18 mouse cellular contexts compared by ENCODE assay signal in the genomic region with DNA sequence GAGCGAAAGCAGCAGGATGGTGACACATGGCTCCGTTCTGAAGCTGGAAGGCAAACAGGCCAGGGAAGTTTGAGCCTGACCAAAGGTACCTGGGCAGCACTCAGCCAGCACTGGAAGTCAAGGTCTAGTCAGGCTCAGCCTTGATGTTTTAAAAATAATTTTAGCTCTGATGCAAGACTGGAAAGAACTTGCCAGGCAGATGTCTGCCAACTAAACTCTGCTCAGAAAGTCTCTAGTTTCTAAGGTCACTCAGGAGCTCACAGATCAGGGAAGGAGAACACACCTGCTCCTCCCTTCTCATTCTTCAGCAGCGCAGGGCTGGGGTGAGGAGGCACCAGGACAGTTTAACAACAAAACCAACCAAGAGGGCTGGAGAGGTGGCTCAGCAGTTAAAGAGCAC. TPM values are rescaled to one million over a fixed set of nuclear protein-coding genes. Genes with fewer than 3 reads are reported as not detected.
DNase-seq lines count a peak whose midpoint lies in the region; ATAC-seq and TF ChIP-seq lines count a peak whose summit lies in the region.
"Had no signal": no experiment of that assay in that cellular context is flagged by ENCODE, and none has a peak within 500 bp of the region (broad histone marks: within the 10 kb centered on the region; RNA-seq: fewer than 3 reads in every experiment).

No protein-coding gene starts in this region.

- no peak overlapping the region for H3K9ac ChIP-seq in kidney, embryonic 15.5 days
- H3K9ac ChIP-seq: embryonic facial prominence, embryonic 13.5 days; intestine, embryonic 15.5 days; liver, embryonic 14.5 days; midbrain, embryonic 12.5 days had no signal

- WGBS in kidney, adult 2 months: 52% methylated on average over 3 of the region's 3 CpGs
- 92% methylated on average over 3 of the region's 3 CpGs for WGBS in kidney, embryonic 15.5 days

- no peaks in the 10 kb centered on the region for H3K79me2 ChIP-seq in myocyte (ENCODE audit: control insufficient read depth, insufficient read depth)

- H3K27me3 ChIP-seq in kidney, adult 2 months (replicated peaks; ENCODE audit: control insufficient read depth, insufficient read depth, low read length): no peaks in the 10 kb centered on the region
- H3K27me3 ChIP-seq in kidney, embryonic 15.5 days: no peaks in the 10 kb centered on the region
- H3K27me3 ChIP-seq in myocyte (ENCODE audit: control insufficient read depth, insufficient read depth, insufficient read length): no peaks in the 10 kb centered on the region
- H3K27me3 ChIP-seq: embryonic facial prominence, embryonic 13.5 days; intestine, embryonic 15.5 days; Patski had no signal

- no peaks in the 10 kb centered on the region for H3K9me3 ChIP-seq in kidney, embryonic 15.5 days (replicated peaks)
- H3K9me3 ChIP-seq: embryonic facial prominence, embryonic 13.5 days; intestine, embryonic 15.5 days; midbrain, embryonic 12.5 days had no signal

- H3K27ac ChIP-seq in kidney, adult 2 months (ENCODE audit: insufficient read depth, low read depth, low read length): peak overlapping the region; percentile 79
- no peak overlapping the region for H3K27ac ChIP-seq in kidney, embryonic 15.5 days
- H3K27ac ChIP-seq: embryonic facial prominence, embryonic 13.5 days; intestine, embryonic 15.5 days; liver, embryonic 14.5 days; midbrain, embryonic 12.5 days had no signal

- no peak overlapping the region for H3K4me2 ChIP-seq in kidney, embryonic 15.5 days
- peak overlapping the region; percentile 13 for H3K4me2 ChIP-seq in myocyte (ENCODE audit: low read depth)
- H3K4me2 ChIP-seq: embryonic facial prominence, embryonic 13.5 days; intestine, embryonic 15.5 days; midbrain, embryonic 12.5 days had no signal

- H3ac ChIP-seq in myocyte (ENCODE audit: control insufficient read depth, insufficient read length): no peak overlapping the region

- peaks cover 23% of the 10 kb centered on the region for H3K4me1 ChIP-seq in kidney, adult 2 months (ENCODE audit: control insufficient read depth, insufficient read depth, low read length)
- H3K4me1 ChIP-seq in kidney, embryonic 15.5 days: peaks cover 10% of the 10 kb centered on the region
- H3K4me1 ChIP-seq: midbrain, embryonic 12.5 days had no signal

- peak; percentile 64 for DNase-seq in adrenal gland, adult 2 months
- DNase-seq in adrenal gland, postnatal 4 days (ENCODE audit: low spot score in 2 of 2): no peak
- DNase-seq in kidney, adult 2 months: peak; percentile 90
- peak; percentile 40 for DNase-seq in gastrocnemius, postnatal 14 days
- DNase-seq in spleen, postnatal 36 days (ENCODE audit: low spot score in 2 of 2): no peak
- no peak for DNase-seq in right cerebral cortex, postnatal 36 days (ENCODE audit: low spot score in 2 of 2)

- TF ChIP-seq POLR2A in kidney, adult 2 months (IDR thresholded peaks at IDR 0.05; ENCODE audit: low read depth, low read length): peak; percentile 13
- no peak for TF ChIP-seq POLR2A in myocyte (IDR thresholded peaks at IDR 0.05; ENCODE audit: insufficient read length, low read depth)

- intact Hi-C loops in gastrocnemius, postnatal 14 days (cut with DNase I; ENCODE audit: low total_unique reads): no loop called here

- TF ChIP-seq CTCF in kidney, adult 2 months (conservative IDR thresholded peaks at IDR 0.05; ENCODE audit: insufficient read depth, insufficient read length, low read depth, low read length): no peak

- no peak for ATAC-seq in kidney, embryonic 15.5 days (replicated peaks; ENCODE audit: low FRiP score)
- ATAC-seq: intestine, embryonic 15.5 days; Patski had no signal

- peaks cover 5% of the 10 kb centered on the region; the same call in 1 of the 2 replicates for H3K36me3 ChIP-seq in kidney, adult 2 months (ENCODE audit: control insufficient read depth, insufficient read depth, low read length)
- peaks cover 44% of the 10 kb centered on the region for H3K36me3 ChIP-seq in kidney, embryonic 15.5 days
- no peaks in the 10 kb centered on the region for H3K36me3 ChIP-seq in myocyte (ENCODE audit: control insufficient read depth, insufficient read depth)

- peak overlapping the region; percentile 20 for H3K4me3 ChIP-seq in kidney, adult 2 months (ENCODE audit: insufficient read depth, low read depth, low read length)
- H3K4me3 ChIP-seq in kidney, embryonic 15.5 days (replicated peaks): no peak overlapping the region
- H3K4me3 ChIP-seq in myocyte: no peak overlapping the region
- H3K4me3 ChIP-seq: embryonic facial prominence, embryonic 13.5 days; intestine, embryonic 15.5 days; midbrain, embryonic 12.5 days had no signal

TF ChIP-seq in myocyte, 11 proteins besides CTCF, POLR2A, EP300 and RAD21:
- TF ChIP-seq USF1 (IDR thresholded peaks at IDR 0.05; ENCODE audit: low read depth) (no peak), MYOD1 (IDR thresholded peaks at IDR 0.05; ENCODE audit: control insufficient read depth in 1 of 3, insufficient read length in 2 of 3, low read depth in 2 of 3) (peak in 1 of 3 experiments; percentile 12), REST (IDR thresholded peaks at IDR 0.05; ENCODE audit: insufficient read depth, insufficient read length) (no peak)

RNA-seq across cellular contexts. Expression of a gene that starts 25.8 kb away (rescaled TPM):
- 100 to 1,000 TPM in 1 of 2 experiments, 10 to 100 TPM in 1; 99.6 to 109 TPM for total RNA-seq in adrenal gland, adult 2 months (2021)
- polyA plus RNA-seq in adrenal gland, adult 2 months (2012; rRNA removed): 380 and 502 TPM in 2 replicates
- 100 to 1,000 TPM; 108 to 111 TPM for total RNA-seq in adrenal gland, postnatal 4 days (2021)
- 262 and 323 TPM in 2 replicates for polyA plus RNA-seq in kidney, adult 2 months (2012; rRNA removed)
- 395 and 412 TPM in 2 replicates for polyA plus RNA-seq in kidney, embryonic 15.5 days (2015; fragmentation: Nextera tagmentation; extraction: Ambion mirVana)
- 10 to 100 TPM; 30.4 to 37.5 TPM for total RNA-seq in gastrocnemius, postnatal 14 days (2021)
- polyA plus RNA-seq in myocyte (2012; fragmentation: generic; extraction: Trizol): 262 TPM

RNA-seq across cellular contexts. Expression of a gene that starts 32.6 kb away (rescaled TPM):
- 10 to 100 TPM; 14.4 to 17.5 TPM for total RNA-seq in adrenal gland, adult 2 months (2021)
- polyA plus RNA-seq in adrenal gland, adult 2 months (2012; rRNA removed): 27.3 and 36.1 TPM in 2 replicates
- total RNA-seq in adrenal gland, postnatal 4 days (2021): 10 to 100 TPM; 26.1 to 26.6 TPM
- 28.3 and 38.9 TPM in 2 replicates for polyA plus RNA-seq in kidney, adult 2 months (2012; rRNA removed)
- polyA plus RNA-seq in kidney, embryonic 15.5 days (2015; fragmentation: Nextera tagmentation; extraction: Ambion mirVana): 106 and 125 TPM in 2 replicates
- 10 to 100 TPM; 31.9 to 49.8 TPM for total RNA-seq in gastrocnemius, postnatal 14 days (2021)
- 21.4 TPM for polyA plus RNA-seq in myocyte (2012; fragmentation: generic; extraction: Trizol)

RNA-seq across cellular contexts. Expression of a gene that starts 48.5 kb away (rescaled TPM):
- total RNA-seq in adrenal gland, adult 2 months (2021): not detected
- polyA plus RNA-seq in adrenal gland, adult 2 months (2012; rRNA removed): not detected in 2 replicates
- total RNA-seq in adrenal gland, postnatal 4 days (2021): not detected
- polyA plus RNA-seq in kidney, adult 2 months (2012; rRNA removed): not detected in 2 replicates
- polyA plus RNA-seq in kidney, embryonic 15.5 days (2015; fragmentation: Nextera tagmentation; extraction: Ambion mirVana): 0.24 and 0.30 TPM in 2 replicates
- total RNA-seq in gastrocnemius, postnatal 14 days (2021): not detected
- polyA plus RNA-seq in myocyte (2012; fragmentation: generic; extraction: Trizol): not detected
- total RNA-seq: adrenal gland, adult 18-20 months; layer of hippocampus, postnatal 10 days; left cerebral cortex, postnatal 36 days had no signal
- polyA plus RNA-seq: embryonic facial prominence, embryonic 13.5 days; forebrain, embryonic 11.5 days; hindbrain, embryonic 11.5 days; intestine, embryonic 15.5 days; liver, embryonic 14.5 days; midbrain, embryonic 12.5 days; Patski had no signal

RNA-seq across cellular contexts. Expression of a gene that starts 52.0 kb away (rescaled TPM):
- total RNA-seq in adrenal gland, adult 2 months (2021): 1 to 10 TPM; 5.4 to 6.7 TPM
- polyA plus RNA-seq in adrenal gland, adult 2 months (2012; rRNA removed): 7.5 and 10.1 TPM in 2 replicates
- 10 to 100 TPM in 1 of 2 experiments, 1 to 10 TPM in 1; 9.4 to 13.4 TPM for total RNA-seq in adrenal gland, postnatal 4 days (2021)
- 5.6 and 5.9 TPM in 2 replicates for polyA plus RNA-seq in kidney, adult 2 months (2012; rRNA removed)
- 10.5 and 11.1 TPM in 2 replicates for polyA plus RNA-seq in kidney, embryonic 15.5 days (2015; fragmentation: Nextera tagmentation; extraction: Ambion mirVana)
- total RNA-seq in gastrocnemius, postnatal 14 days (2021): 1 to 10 TPM in 1 of 2 experiments, under 1 TPM in 1; 0.70 to 1.2 TPM
- polyA plus RNA-seq in myocyte (2012; fragmentation: generic; extraction: Trizol): 1.5 TPM

RNA-seq across cellular contexts. Expression of a gene that starts 59.5 kb away (rescaled TPM):
- total RNA-seq in adrenal gland, adult 2 months (2021): 10 to 100 TPM; 17.0 to 23.2 TPM
- polyA plus RNA-seq in adrenal gland, adult 2 months (2012; rRNA removed): 9.5 and 9.7 TPM in 2 replicates
- 10 to 100 TPM; 10.1 to 14.4 TPM for total RNA-seq in adrenal gland, postnatal 4 days (2021)
- polyA plus RNA-seq in kidney, adult 2 months (2012; rRNA removed): 14.8 and 65.1 TPM in 2 replicates
- 12.0 and 12.2 TPM in 2 replicates for polyA plus RNA-seq in kidney, embryonic 15.5 days (2015; fragmentation: Nextera tagmentation; extraction: Ambion mirVana)
- total RNA-seq in gastrocnemius, postnatal 14 days (2021): 1 to 10 TPM in 1 of 2 experiments, under 1 TPM in 1; 0.51 to 1.7 TPM
- polyA plus RNA-seq in myocyte (2012; fragmentation: generic; extraction: Trizol): not detected
- polyA plus RNA-seq: Patski had no signal

Comparison
In these comparisons a context has a peak if more than half of its experiments do, and no peak if none do; other contexts are left out.
1. DNase-seq: peak in adrenal gland, adult 2 months (single experiment), kidney, adult 2 months (single experiment) and gastrocnemius, postnatal 14 days (single experiment); none in adrenal gland, postnatal 4 days (0 of 2), spleen, postnatal 36 days (0 of 2) and right cerebral cortex, postnatal 36 days (0 of 2).